Mouse (Mus musculus) retina, embryonic 14.5 days (tissue): ENCODE measurements around the gene Esp36.
"Not testable (repeated sequence)": the region's sequence is repeated elsewhere in the genome, so short reads cannot be mapped to it uniquely, and the experiment has no call there.

Experiments used
- DNase-seq: peaks from one replicate; pipeline ENCODE4 v3.0.0-alpha.2; 2015; ENCODE audit warnings: low spot score

The Esp36 gene

DNA sequence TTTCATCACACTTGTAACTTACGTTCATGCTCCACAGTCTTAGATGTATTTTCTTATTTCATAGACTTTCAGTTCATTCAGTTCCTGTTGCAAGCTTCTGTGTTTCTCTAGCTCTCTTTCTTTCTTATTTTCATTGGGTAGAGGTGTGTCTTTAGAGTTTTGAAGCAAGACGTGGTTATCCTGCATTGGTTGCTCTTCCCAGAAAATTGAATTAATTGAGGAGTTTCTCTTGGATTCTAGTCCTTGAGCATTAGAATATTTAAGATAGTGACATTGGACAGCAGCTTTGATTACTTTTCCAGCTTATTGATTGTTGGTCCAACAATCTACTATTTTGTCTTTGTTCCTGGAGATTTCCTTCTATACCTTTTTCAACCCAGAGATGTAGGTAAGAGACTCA is at the start of gene Esp36:
TSS of gene Esp36 (minus strand) at position 101 of the 400 bp plus-strand sequence.
- DNase-seq = no peak

DNA sequence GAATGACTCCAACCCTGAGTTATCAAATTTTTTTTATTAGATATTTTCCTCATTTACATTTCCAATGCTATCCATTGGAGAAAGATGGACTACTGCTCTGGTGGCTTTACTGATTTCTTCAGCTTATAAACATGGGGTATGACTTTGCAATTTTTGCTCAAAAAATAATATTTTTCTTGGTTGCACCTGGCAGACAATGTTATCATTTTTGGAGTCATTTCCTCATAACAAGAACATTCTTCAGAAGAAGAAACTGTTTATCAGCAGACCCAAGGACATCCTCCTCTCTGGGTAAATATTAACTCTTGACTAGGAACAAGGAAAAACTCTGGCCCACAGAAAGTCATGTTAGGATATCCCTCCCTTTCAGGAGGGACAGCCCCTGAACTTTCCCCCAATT is 36.2 kb upstream of the Esp36 start:
- DNase-seq = not testable (repeated sequence)

DNA sequence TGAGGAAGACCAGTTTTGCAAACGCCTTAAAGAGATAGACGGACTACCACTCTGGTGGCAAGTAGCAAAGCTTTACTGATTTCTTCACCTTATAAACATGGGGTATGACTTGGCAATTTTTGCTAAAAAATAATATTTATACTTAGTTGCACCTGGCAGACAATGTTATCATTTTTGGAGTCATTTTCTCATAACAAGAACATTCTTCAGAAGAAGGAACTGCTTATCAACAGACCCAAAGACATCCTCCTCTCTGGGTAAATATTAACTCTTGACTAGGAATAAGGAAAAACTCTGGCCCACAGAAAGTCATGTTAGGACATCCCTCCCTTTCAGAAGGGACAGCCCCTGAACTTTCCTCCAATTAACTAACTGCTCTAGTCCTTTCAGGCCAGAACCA is 30.7 kb upstream of the Esp36 start:
- DNase-seq = no peak

DNA sequence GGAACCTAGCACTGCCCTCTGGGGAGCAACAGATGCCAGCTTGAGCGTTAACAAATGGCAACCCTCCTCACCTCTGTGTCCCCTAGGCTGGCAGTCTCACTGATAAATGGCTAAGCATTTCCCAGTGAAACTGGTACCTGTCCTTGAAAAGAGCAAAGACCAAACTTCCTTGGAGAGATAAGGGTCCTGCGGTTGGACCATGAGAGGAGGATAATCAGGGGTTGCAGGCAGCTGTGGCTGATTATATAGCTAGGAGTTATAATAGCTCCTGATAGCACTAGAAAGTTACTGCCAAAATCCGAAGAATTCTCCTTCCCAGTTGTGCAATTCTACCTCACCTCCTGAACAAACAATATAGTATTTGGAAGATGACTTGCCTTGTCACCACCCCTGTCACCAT is 13.8 kb downstream of the Esp36 start:
- DNase-seq = no peak

DNA sequence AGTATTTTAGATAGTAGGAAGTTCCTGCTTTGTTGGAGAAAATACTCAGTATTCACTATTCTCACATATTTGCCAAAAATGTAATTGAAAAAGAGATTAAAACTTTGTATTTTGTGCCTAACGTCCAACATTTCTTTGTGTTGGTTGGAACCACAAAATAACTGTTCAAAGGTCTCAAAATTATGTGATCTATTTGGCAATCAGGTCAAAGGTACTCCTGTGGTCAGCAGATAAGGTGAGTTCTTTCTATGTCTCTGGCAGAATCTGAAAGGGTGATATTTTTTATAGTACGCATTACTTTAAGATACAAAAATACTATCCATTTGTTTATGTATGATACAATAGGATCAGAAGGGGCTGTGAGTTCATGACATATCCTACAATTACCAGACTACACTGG is 28.2 kb downstream of the Esp36 start:
- no peak for DNase-seq
